Mouse (Mus musculus): ENCODE measurements around the gene Ado.

The Ado gene

DNA sequence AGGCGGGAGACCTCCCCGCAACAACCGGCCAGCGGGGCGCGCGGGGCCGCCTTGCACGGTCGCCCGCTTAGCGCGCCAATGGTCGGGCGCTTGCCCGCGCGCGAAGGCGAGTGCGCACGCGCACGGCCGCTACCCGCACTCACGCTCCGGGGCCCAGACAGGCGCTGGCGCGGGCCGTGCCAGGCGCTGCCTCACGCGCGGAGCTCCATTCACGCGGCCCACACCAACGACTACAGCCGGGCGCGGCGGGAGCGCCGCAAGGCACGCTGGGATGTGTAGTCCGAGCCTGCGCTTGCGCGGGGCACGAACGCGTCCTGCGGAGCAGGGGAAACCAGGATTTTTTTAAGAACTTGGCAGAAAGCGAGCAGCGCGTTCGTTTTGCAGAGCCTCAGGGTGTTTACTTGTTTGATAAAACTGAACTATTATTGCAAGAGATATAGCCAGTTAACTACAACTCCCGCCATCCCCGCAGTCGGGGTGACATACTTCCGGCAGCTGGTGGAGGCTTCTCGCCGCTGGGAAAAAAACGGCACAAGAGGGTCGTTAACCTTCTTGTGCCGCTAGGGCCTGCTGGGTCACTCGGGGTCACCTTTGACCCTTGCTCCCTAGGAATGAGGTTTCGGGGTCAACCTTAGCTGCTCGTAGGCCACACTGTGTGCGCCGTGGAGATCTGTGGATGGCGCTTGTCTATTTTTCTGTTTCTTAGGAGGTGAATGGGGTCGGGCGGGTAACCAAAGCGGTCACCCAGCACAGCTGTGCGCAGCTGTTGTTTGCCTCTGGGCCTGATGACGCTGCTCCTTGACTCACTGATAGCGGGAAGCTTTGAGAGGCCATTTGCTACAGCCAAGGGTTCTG lies at the start of gene Ado:
Ado (minus strand) TSS at position 79 of the 855 bp plus-strand sequence.
- CTCF ChIA-PET = interaction anchor here (1.8 to 3.9 kb wide), 2 partner anchors 11 to 13 kb away, joined by 4 to 15 read pairs; no protein-coding TSS in a partner anchor

DNA sequence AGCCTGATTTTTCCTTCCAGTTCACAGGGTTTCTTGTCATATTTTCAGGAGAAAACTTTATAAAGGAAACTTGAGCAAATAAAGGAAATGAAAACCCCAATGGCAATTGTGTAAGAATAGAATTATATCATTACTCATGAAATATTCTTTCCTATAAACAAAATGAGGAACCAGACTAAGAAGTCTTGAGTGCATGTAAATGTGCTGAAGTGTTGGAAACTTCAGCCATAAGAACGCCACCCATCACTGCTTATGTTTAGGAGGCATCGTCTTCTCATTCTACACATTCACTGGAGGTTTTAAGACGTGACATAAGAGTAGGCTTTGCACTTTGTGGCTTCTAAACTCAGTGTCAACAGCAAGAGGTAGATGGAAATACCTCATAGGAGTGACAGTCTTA lies 46.5 kb upstream of the Ado start:
- CTCF ChIA-PET = no interaction called here

DNA sequence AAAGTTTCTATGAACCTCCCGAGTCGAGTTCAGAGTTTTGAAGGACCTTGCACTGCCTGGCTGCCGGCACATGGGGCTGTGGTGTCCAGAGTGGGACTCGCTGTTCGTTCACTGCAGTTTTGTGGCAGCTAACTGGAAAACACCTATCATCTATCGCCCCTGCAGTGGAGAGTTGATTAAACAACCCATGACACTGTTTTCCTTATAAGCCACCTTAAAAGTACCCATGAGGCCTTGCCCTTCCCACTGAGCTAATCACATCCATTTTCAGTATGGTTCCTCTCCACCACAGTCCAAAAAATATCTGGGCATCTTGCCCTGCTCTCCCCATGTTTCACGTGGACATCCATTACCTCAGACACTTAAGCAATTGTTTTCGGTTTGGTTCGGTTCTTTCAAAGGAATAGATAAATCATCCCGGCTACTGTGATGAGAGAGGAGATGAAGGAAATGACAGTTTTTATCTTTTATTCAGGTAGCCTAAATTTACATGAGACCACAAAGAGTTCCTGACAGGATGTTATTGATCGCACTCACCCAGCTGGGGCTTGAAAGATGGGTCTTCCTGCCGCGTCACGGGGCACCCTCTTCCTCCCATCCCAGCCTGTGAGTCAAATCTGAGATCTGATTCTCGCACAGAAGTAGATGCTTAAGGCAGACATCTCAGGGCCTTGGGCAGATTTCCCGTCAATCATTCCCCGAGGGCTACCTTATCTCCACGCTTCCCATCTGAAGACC lies 37.3 kb upstream of the Ado start:
- CTCF ChIA-PET = no interaction called here

DNA sequence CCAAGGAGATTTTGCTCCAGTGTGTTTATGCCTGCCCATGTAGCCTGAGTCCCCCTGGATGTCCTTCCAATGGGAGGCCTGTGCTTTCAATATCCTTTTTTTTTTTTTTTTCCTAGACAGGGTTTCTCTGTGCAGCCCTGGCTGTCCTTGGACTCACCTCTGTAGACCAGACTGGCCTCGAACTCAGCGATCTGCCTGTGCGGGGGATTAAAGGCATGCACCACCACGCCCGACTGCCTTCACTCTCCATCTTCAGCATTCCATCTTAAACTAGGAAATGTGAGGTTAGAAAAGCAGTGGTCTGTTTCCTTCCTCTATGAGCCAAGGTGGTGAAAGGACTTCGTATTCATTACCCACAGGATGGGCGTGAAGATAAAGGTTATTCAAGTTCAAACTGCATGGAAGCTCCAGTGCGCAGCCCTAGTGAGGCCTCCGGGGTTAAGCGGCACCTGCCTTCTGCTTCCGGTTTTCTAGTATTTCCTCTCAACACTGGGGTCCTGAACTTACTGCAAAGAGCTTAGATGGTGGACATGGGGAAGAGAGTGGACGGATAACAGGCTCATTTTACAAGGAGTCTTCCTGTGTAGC lies 33.0 kb upstream of the Ado start:
- CTCF ChIA-PET = no interaction called here

DNA sequence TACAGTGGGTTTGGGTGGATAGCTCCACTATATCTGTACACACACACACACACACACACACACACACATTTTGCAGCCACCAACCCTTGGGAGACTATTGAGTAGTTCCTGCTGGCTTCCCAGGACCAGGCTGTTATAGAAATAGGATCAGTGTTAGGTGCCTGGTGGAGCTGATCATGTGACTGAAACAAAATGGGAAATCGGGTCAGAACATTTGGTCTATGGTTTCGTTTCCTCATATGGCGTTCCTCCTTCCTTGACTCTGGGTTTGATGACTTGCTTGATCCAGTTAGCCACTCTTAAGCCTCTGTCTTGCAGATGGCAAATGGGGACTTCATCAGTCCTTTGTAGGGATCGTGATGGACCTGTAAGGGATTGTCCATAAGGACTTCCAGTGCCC lies 31.1 kb upstream of the Ado start:
- CTCF ChIA-PET = no interaction called here

DNA sequence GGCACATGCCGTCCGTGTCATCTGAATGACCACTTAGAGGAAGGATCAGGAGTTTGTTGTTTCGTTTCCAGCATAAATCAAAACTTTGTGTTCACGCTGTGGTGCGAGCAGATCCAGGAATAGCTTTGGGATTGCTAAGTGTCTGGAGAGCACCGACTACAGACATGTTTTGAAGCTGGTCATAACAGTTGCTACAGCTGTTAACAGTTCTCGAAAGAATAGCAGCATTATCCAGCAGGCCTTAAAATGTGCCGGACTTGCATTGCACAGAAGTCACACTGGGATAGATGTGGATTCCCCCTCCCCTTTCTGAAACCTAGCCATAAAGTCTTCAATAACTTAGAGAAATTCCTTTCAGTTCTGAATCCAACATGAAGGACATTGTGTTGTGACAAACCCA lies 24.6 kb upstream of the Ado start:
- CTCF ChIA-PET = no interaction called here

DNA sequence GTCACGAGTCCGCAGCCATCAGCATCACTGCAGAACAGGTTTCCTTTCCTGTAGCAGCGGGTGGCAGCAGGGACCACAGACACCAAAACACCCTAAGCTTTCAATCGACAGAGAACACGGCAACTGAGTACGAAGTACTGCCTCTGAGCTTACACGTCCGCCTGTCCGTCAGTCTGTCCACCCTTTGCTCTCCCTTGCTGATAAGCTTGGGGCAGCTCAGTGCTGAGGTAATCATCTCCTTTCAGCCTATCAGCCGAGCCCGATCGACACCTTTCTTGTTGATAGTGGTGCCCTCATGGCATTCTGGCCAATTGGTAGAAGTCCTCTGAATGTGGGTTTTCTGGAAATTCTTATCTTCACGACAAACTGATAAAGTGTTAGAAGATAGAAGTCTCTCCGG lies 22.7 kb upstream of the Ado start:
- CTCF ChIA-PET = no interaction called here

DNA sequence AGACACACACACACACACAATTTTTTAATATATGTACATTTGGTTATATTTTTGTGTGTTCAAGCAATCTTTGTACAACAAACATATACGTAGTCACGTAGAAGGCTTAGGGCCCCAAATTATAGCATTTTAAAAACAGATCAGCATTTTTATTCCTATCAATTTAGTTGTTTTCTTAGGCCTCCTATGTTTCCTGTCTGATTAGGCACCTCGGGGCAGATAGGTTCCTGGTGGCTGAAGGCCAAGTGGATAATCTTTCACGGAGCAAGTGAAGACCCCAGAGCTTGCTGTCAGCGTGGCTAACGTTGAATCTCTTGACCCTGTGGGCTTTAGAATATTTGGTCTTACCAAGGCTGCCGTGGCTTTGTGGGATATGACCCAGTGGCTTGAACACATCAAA lies 20.8 kb upstream of the Ado start:
- CTCF ChIA-PET = no interaction called here

DNA sequence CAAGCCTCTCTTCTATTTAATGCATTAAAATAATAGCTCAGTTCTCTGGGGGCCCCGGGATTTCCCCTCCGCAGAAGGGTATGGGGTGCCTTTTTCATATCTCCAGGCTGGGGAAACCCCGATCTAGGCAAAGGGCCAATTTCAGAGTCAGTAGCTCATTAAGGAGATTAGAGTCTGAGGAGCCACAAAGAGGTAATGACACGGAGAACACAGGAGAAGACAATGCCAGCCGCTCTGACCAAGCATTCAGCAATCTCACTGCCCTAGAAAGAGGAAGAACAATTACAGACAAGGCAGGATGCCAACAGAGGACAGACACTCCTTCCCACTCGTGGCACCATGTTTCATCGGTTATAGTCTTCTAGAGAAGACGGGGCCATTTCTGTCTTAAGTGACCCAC lies 17.3 kb upstream of the Ado start:
- CTCF ChIA-PET = no interaction called here

DNA sequence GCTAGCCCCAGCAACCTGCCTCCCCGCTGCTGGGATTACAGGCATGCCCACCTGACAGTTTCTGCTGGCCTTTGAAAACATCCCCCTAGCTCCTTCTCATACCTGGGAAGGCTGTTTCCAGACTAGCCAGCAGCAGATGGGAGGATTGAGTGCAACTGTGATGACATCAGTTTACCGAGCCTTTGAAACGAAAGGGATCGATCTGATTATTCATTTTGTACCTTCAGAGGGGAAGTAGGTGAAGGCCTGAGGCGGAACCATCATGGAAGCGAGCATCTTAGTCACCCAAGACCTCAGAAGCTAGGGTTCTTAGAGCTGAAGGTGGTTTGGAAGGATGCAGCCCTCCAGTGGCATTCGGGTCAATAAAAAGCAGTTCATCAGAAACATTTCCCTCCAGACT lies 15.8 kb upstream of the Ado start:
- CTCF ChIA-PET = no interaction called here

DNA sequence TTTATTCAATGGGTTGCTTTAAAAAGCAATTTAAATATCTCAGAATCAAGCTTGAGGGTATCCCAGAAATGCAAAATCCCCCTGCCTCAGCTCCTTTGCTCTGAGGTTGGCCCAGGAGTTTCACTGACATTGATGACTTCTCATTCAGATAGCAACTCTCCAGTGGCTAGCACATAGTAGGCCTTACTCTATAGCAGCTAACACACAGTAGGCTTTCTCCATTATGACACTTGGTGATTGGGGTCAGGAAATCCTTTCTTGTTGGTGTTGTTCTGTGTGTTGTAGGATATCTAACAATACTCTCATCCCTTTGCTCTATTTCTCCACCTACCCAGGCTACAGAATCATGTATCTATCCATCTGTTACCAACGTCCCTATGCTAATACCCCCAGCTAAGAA lies 12.4 kb upstream of the Ado start:
- CTCF ChIA-PET = no interaction called here

DNA sequence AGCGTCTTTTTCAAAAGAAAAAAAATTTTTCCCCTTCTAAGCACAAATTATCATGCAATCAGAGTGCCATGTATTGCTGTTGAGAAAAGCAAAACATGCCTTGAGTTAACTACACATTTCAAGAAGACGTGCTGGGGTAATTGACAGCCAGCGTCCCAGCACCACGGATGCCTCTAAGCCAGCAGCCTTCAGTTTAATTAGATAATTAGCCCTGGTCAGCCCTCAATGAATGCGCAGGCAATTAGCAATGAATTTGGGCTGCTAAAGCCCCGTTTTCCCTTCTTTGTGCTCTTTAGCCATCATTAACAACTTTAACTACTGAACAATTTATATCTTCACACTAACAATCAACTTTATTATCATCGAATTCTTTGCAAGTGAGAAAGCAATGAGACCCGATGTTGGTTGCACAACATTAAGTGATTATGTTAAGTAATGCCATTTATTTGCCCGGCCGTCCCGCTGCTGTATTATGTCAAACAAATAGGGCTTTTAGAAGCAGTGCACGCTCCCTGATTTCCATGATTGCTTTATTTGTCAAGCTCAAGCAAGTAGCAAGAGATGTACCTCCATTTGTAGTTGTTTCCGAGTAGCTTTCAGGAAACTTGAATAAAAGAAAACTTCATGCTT lies 11.1 kb upstream of the Ado start:
- CTCF ChIA-PET = no interaction called here

DNA sequence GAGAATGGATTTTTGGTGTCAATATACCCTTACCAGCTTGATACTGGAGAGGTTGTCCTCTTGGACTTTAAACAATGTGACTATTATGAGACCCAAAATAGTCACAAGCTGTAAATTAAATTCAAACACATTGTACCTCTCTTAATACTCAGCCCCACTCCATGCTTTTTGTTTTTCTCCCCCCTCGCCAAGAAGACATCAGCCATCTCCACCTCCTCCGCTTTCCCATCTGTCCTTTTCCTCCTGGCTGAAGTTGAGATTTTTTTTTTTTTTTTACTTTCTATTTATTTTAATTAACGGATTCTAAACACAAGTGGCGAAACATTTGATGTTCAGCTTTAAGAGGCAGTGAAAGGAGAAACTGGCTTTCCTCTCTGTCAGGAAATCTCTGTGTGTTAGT lies 9.3 kb upstream of the Ado start:
- CTCF ChIA-PET = interaction anchor here (0.6 kb wide), 1 partner anchor 129 kb away, joined by 11 read pairs; no protein-coding TSS in a partner anchor

DNA sequence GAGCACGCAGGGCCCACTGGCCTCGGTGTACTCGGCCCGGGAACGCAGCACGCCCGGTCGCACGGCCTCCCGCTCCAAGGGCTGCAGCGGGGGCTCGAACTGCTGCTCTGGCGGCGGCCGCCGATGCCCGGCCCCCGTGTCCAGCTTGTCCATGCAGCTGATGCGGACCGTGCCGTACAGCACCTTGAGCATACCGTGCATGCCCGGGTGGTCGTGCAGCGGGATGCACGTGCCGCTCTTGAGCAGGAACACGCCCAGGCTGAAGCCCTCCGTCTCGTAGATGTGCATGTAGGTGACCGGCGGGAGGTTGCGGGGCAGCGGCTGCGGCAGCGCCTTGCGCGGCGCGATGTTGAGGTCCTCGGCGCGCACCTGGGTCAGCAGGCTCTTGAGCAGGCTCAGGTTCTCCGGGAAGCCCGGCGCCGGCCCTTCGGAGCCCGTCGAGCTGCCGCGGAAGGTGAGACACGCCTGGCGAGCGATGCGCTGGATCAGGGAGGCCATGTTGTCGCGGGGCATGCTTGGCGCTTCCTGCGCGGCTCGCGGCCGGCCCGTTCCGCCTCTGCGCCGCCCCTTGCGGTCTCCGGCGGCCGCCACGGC lies 397 bp downstream of the Ado start:
- CTCF ChIA-PET = interaction anchor here (1.8 to 3.9 kb wide), 2 partner anchors 10 to 12 kb away, joined by 4 to 15 read pairs; no protein-coding TSS in a partner anchor

DNA sequence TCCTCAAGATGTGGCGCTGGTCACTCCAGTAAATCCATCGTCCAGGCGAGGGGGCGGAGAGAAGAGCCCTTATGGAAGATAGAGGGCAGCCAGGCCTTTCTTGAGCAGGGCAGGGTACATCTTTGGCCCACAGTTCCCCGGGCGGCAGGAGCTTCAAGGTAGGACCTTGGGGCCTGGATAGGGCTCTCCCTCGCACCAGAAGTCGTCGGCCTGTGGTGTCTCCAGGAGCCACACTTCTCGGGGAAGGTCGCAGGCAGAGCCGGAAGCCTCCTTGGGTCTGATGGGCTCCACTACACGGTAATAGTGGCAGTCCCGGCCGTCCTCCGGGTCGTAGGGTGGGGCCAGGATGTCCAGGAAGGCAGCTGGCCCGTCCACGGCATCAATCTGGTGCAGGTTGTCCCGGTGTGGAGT lies 900 bp downstream of the Ado start:
- CTCF ChIA-PET = interaction anchor here (1.8 to 3.9 kb wide), 2 partner anchors 9 to 12 kb away, joined by 4 to 15 read pairs; no protein-coding TSS in a partner anchor

DNA sequence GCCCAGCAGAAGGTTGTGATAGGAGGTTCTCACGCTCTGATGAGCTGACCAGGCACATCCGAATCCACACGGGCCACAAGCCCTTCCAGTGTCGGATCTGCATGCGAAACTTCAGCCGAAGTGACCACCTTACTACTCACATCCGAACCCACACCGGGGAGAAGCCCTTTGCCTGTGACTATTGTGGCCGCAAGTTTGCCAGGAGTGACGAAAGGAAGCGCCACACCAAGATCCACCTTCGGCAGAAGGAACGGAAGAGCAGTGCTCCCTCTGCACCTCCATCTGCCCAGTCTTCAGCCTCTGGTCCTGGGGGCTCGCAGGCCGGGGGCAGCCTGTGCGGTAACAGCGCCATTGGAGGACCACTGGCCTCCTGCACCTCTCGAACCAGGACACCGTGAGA lies 8.2 kb downstream of the Ado start:
- CTCF ChIA-PET = no interaction called here

DNA sequence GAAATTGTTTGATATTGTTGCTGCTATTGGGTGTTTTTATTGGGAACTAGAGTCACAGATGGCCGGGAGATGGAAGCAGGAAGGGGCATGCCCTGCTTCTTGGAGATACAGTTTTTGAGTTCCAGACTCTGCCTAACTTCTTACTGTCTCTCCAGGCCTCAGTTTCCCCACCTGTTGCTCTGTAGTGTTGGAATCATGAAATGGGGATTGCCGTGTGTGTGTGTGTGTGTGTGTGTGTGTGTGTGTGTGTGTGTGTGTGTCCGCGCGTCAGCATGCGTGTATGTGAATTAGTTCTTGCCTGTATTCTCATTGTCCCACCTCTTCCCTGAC lies 9.4 kb downstream of the Ado start:
- CTCF ChIA-PET = interaction anchor here (2.4 kb wide), 1 partner anchor 10 kb away, joined by 15 read pairs; the partner anchor contains the start of gene Ado

DNA sequence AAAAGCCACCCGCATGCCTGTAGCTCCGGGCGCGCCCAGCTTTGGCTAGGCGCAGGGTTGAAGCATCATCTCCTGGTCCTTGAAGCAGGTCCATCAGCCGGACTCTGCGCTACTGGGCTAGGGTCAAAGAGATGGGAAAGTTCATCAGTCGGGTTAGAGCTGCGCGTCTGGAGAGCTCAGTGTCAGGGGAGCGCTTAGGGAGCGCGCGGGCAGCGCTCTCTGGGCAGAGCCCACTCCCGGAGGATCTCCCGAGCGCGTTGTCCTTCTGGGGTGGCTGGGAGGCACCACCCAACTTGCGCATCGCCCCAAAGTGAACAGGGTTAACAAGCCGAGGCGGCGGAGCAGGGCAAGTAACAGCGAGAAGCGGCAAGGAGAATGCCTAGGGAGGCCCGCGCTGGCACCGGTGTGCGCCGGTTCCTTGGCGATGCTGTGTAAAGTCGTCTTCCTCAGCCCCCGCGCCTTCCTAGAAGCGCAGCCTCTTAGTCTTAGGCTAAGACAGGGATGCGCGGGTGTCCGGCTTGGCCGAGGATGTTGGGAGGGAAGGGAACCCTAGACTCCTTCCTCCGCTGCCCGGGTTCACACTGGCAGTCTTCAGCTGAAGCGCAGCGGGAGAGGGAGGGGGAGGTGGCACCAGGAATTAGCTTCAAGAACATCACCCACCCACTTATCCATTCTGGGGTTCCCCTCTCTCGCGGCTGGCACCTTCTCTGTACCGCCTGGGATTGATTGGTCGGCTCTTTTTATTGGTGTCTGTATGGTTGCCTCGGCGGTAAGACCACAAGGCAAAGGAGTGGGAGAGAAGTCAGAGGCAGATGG lies 10.0 kb downstream of the Ado start:
- CTCF ChIA-PET = interaction anchor here (0.6 to 2.4 kb wide), 2 partner anchors 10 to 95 kb away, joined by 12 to 15 read pairs; partner anchors contain the start of gene Ado

DNA sequence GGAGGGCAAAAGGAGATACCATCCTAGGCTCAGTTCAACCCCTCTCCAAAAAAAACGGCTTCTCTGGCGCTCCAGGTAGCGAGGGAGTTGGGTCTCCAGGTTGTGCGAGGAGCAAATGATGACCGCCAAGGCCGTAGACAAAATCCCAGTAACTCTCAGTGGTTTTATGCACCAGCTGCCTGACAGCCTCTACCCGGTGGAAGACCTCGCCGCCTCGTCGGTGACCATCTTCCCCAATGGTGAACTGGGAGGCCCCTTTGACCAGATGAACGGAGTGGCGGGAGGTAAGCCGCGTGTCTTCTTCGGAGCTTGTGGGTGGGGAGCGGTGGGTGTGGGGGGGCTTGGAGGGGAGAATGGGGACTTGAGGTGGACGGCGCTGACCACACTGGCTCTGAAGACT lies 10.6 kb downstream of the Ado start:
- CTCF ChIA-PET = interaction anchor here (0.6 to 2.4 kb wide), 4 partner anchors 11 to 386 kb away, joined by 5 to 15 read pairs (median 10); partner anchors contain the start of gene Ado

DNA sequence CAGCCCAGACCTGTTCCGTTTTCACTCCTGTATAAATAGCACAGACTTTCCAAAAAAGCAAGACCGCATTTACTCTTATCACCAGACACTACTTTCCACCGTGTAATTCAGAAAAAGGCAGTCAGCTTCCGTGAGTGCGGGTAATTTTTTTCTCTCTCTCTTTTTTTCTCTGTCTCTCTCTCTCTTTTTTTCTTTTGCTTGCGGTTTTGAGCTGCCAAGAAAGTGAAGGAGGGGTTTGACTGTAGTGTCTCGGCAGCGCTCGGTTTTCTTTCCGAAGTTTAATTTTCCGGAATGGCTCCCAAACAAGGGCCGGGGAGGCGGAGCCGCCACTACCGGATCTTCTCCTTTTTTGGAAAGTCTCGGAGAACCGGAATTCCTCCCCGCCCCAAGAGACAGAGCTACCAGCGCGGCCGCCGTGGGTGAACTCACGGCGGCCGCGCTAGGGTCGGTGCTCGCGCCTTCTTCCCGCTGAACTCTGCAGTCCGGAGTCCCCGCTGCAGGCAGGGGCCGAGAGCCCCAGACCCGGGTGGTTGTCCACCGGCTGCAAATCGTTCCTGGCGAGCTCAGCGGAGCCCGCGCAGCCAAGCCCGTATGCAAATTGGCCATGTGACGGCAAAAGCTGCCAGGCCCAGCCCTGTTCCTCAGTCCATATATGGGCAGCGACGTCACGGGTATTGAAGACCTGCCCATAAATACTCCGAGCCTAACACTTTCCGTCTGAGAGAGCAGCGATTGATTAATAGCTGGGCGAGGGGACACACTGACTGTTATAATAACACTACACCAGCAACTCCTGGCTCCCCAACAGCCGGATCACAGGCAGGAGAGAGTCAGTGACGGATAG lies 11.4 kb downstream of the Ado start:
- CTCF ChIA-PET = interaction anchor here (0.6 to 2.4 kb wide), 7 partner anchors 12 to 386 kb away, joined by 3 to 15 read pairs (median 5); partner anchors contain the start of gene Ado
